Mouse (Mus musculus) thymus, adult 2 months (tissue): ENCODE measurements around the gene Ago3.

Experiments
- CTCF ChIP-seq: fragments of 200-500 bp; IDR thresholded peaks from 2 replicates; pipeline ENCODE4 v1.5.1; 2012; ENCODE audit warnings: mild to moderate bottlenecking, control low read depth, low read length, moderate library complexity, borderline replicate concordance; ENCODE audit not compliant: control insufficient read depth, poor library complexity, insufficient read depth; ENCODE audit errors: extremely low read depth
- POLR2A ChIP-seq: fragments of 200-500 bp; IDR thresholded peaks from 2 replicates; pipeline ENCODE4 v1.6.1; 2012; ENCODE audit warnings: mild to moderate bottlenecking, low read length, control low read depth, moderate library complexity; ENCODE audit not compliant: control insufficient read depth, poor library complexity, insufficient read depth; ENCODE audit errors: extremely low read depth

GRCm38 (mm10) chr4:126343451-126343850, 85.9 kb downstream of the Ago3 start:
- TF ChIP-seq POLR2A (no peak), CTCF (no peak)
